Mouse (Mus musculus) stomach, embryonic 15.5 days (tissue): Measurements from ENCODE around the gene C4b. TPM values are rescaled to one million over a fixed set of nuclear protein-coding genes. Genes with fewer than 3 reads are reported as not detected.

Experiments used
- ATAC-seq: fragments of 200-750 bp; cut with Nextera tagmentation; 2 replicates; pipeline ENCODE4 v1.8.0; 2017; ENCODE audit warnings: low read depth, moderate number of reproducible peaks, moderate TSS enrichment; ENCODE audit not compliant: insufficient read depth, low FRiP score
- H3K27ac ChIP-seq: fragments of 300-500 bp; sonication (generic); 2 replicates; pipeline ENCODE4 v1.5.1; 2015; ENCODE audit warnings: mild to moderate bottlenecking, inconsistent platforms
- H3K27me3 ChIP-seq: fragments of 300-500 bp; sonication (generic); replicated peaks from 2 replicates; pipeline ENCODE4 v1.6.1; 2015; ENCODE audit warnings: inconsistent platforms
- H3K36me3 ChIP-seq: fragments of 300-500 bp; sonication (generic); 2 replicates; pipeline ENCODE4 v1.6.1; 2015; ENCODE audit warnings: inconsistent platforms
- H3K4me1 ChIP-seq: fragments of 300-500 bp; sonication (generic); 2 replicates; pipeline ENCODE4 v1.6.1; 2015; ENCODE audit warnings: inconsistent platforms
- H3K4me2 ChIP-seq: fragments of 300-500 bp; sonication (generic); 2 replicates; pipeline ENCODE4 v1.6.1; 2015; ENCODE audit warnings: mild to moderate bottlenecking, inconsistent platforms
- H3K4me3 ChIP-seq: fragments of 300-500 bp; sonication (generic); replicated peaks from 2 replicates; pipeline ENCODE4 v1.5.1; 2015; ENCODE audit warnings: inconsistent platforms
- H3K9ac ChIP-seq: fragments of 300-500 bp; sonication (generic); 2 replicates; pipeline ENCODE4 v1.6.1; 2015; ENCODE audit warnings: inconsistent platforms
- H3K9me3 ChIP-seq: fragments of 300-500 bp; sonication (generic); 2 replicates; pipeline ENCODE4 v1.6.1; 2016; ENCODE audit warnings: inconsistent platforms
- WGBS: fragments of 180-500 bp; shearing (Covaris S2); methylation state at CpG from one replicate; pipeline ENCODE4 v1.1.7; 2015; 5-methylcytosine and 5-hydroxymethylcytosine counted together
- microRNA-seq: library from miRNA; unstranded; fragments of <30 nt; microRNA quantifications from one replicate; pipeline ENCODE4, GENCODE M21; 2016
- polyA plus RNA-seq: library from polyadenylated mRNA; unstranded; fragments of >200 nt; fragmentation: Nextera tagmentation; extraction: Ambion mirVana; gene quantifications from 2 replicates; pipeline ENCODE4 v1.2.1, GENCODE M21; 2015

Gene C4b
- polyA plus RNA-seq, 1 experiment from 2014 or later = 0.65 TPM

- 83% methylated on average over 26 of the region's 26 CpGs for WGBS
- no peak for ATAC-seq
- H3K4me3 ChIP-seq = no peak overlapping the region
- H3K9ac ChIP-seq = no peak overlapping the region
- no peaks in the 10 kb centered on the region for H3K9me3 ChIP-seq
- H3K36me3 ChIP-seq = no peaks in the 10 kb centered on the region
- peaks cover 20% of the 10 kb centered on the region; the same call in 1 of the 2 replicates for H3K27me3 ChIP-seq
- H3K27ac ChIP-seq = no peak overlapping the region
- no peak overlapping the region for H3K4me2 ChIP-seq
- H3K4me1 ChIP-seq = peaks cover 33% of the 10 kb centered on the region
Observed at GRCm38 (mm10) chr17:34680191-34680590, 63.5 kb downstream of the C4b start.

Small RNAs within 50 kb of the gene (microRNA-seq; reads per million reads assigned to microRNA genes)
- not detected for gene Gm27471

Other genes starting within 250 kb of the C4b start
- gene Btnl6, start 226.5 kb downstream of the C4b start, polyA plus RNA-seq = 1.2 and 2.8 TPM in 2 replicates
- gene Notch4, start 179.6 kb downstream of the C4b start, polyA plus RNA-seq = 5.8 and 7.9 TPM in 2 replicates
- 10.2 and 11.9 TPM in 2 replicates for gene Gpsm3, start 154.1 kb downstream of the C4b start, polyA plus RNA-seq
- 8.5 and 9.2 TPM in 2 replicates for gene Pbx2, start 152.6 kb downstream of the C4b start, polyA plus RNA-seq
- 3.1 and 3.5 TPM in 2 replicates for gene Ager, start 146.0 kb downstream of the C4b start, polyA plus RNA-seq
- 130 and 142 TPM in 2 replicates for gene Rnf5, start 140.2 kb downstream of the C4b start, polyA plus RNA-seq
- 49.3 and 50.8 TPM in 2 replicates for gene Agpat1, start 139.6 kb downstream of the C4b start, polyA plus RNA-seq
- 3.7 and 3.8 TPM in 2 replicates for gene Egfl8, start 127.9 kb downstream of the C4b start, polyA plus RNA-seq
- gene Ppt2, start 115.4 kb downstream of the C4b start, polyA plus RNA-seq = 23.7 and 26.2 TPM in 2 replicates
- gene Prrt1, start 114.3 kb downstream of the C4b start, polyA plus RNA-seq = 0.35 and 0.63 TPM in 2 replicates
- 14.0 and 14.5 TPM in 2 replicates for gene Fkbpl, start 99.1 kb downstream of the C4b start, polyA plus RNA-seq
- 72.0 and 76.7 TPM in 2 replicates for gene Atf6b, start 96.7 kb downstream of the C4b start, polyA plus RNA-seq
- gene Tnxb, start 73.3 kb downstream of the C4b start, polyA plus RNA-seq = 0.97 and 1.4 TPM in 2 replicates
- 1.1 and 1.7 TPM in 2 replicates for gene Cyp21a1, start 60.7 kb upstream of the C4b start, polyA plus RNA-seq
- 25.7 and 26.5 TPM in 2 replicates for gene Stk19, start 93.1 kb upstream of the C4b start, polyA plus RNA-seq
- gene Dxo, start 93.1 kb upstream of the C4b start, polyA plus RNA-seq = 52.9 and 53.1 TPM in 2 replicates
- 39.5 and 48.8 TPM in 2 replicates for gene Skiv2l, start 106.3 kb upstream of the C4b start, polyA plus RNA-seq
- 87.8 and 103 TPM in 2 replicates for gene Nelfe, start 106.5 kb upstream of the C4b start, polyA plus RNA-seq
- 20.8 and 30.4 TPM in 2 replicates for gene Cfb, start 118.6 kb upstream of the C4b start, polyA plus RNA-seq
- 2.7 and 3.0 TPM in 2 replicates for gene Zbtb12, start 135.6 kb upstream of the C4b start, polyA plus RNA-seq
- gene Gm20547, start 138.2 kb upstream of the C4b start, polyA plus RNA-seq = not detected in 2 replicates
- 4.4 and 6.2 TPM in 2 replicates for gene C2, start 154.4 kb upstream of the C4b start, polyA plus RNA-seq
- 70.0 and 74.5 TPM in 2 replicates for gene Ehmt2, start 154.6 kb upstream of the C4b start, polyA plus RNA-seq
- gene Slc44a4, start 170.6 kb upstream of the C4b start, polyA plus RNA-seq = 15.2 and 17.9 TPM in 2 replicates
- 36.9 and 44.5 TPM in 2 replicates for gene Neu1, start 187.4 kb upstream of the C4b start, polyA plus RNA-seq
- 0.34 and 0.90 TPM in 2 replicates for gene Hspa1b, start 215.4 kb upstream of the C4b start, polyA plus RNA-seq
- gene Gm20481, start 226.0 kb upstream of the C4b start, polyA plus RNA-seq = not detected in 2 replicates
- gene Hspa1a, start 228.3 kb upstream of the C4b start, polyA plus RNA-seq = 9.9 and 12.1 TPM in 2 replicates
- gene Hspa1l, start 228.8 kb upstream of the C4b start, polyA plus RNA-seq = 0.49 and 0.89 TPM in 2 replicates
- 175 and 182 TPM in 2 replicates for gene Lsm2, start 238.0 kb upstream of the C4b start, polyA plus RNA-seq